Mouse (Mus musculus) left cerebral cortex, adult 9 months (tissue): ENCODE data around the gene Gm42906.

Source experiments
- DNase-seq, 2 experiments: peaks; one replicate each; pipeline ENCODE4 v3.0.0; 2022; ENCODE audit warnings: low spot score in 2 of 2

Gm42906 gene

GRCm38 (mm10) chr5:151069569-151069968, 358.4 kb downstream of the Gm42906 start:
- DNase-seq = peak in 1 of 2 experiments; percentile 22

GRCm38 (mm10) chr5:151066016-151066415, 361.9 kb downstream of the Gm42906 start:
- DNase-seq = no peak

- DNase-seq = no peak
Observed at GRCm38 (mm10) chr5:151065228-151065627, 362.7 kb downstream of the Gm42906 start.

- no peak for DNase-seq
Observed at GRCm38 (mm10) chr5:151061942-151062341, 366.0 kb downstream of the Gm42906 start.

- DNase-seq = no peak
Observed at GRCm38 (mm10) chr5:151060476-151060875, 367.5 kb downstream of the Gm42906 start.

GRCm38 (mm10) chr5:151059772-151060171, 368.2 kb downstream of the Gm42906 start:
- DNase-seq = peak in 1 of 2 experiments; percentile 74

GRCm38 (mm10) chr5:151059352-151059751, 368.6 kb downstream of the Gm42906 start:
- DNase-seq = no peak

GRCm38 (mm10) chr5:151057716-151058115, 370.2 kb downstream of the Gm42906 start:
- DNase-seq = no peak

GRCm38 (mm10) chr5:151056920-151057294, 371.1 kb downstream of the Gm42906 start:
- no peak for DNase-seq

GRCm38 (mm10) chr5:151056255-151056919, 371.6 kb downstream of the Gm42906 start:
- DNase-seq = peak in 1 of 2 experiments; percentile 48

- no peak for DNase-seq
Observed at GRCm38 (mm10) chr5:151055426-151056090, 372.4 kb downstream of the Gm42906 start.

- no peak for DNase-seq
Observed at GRCm38 (mm10) chr5:151054743-151055114, 373.2 kb downstream of the Gm42906 start.

GRCm38 (mm10) chr5:151054100-151054742, 373.7 kb downstream of the Gm42906 start:
- DNase-seq = no peak

GRCm38 (mm10) chr5:151053190-151053589, 374.8 kb downstream of the Gm42906 start:
- DNase-seq = no peak

GRCm38 (mm10) chr5:151052331-151052730, 375.6 kb downstream of the Gm42906 start:
- no peak for DNase-seq

- DNase-seq = no peak
Observed at GRCm38 (mm10) chr5:151047488-151047887, 380.5 kb downstream of the Gm42906 start.

GRCm38 (mm10) chr5:151046917-151047316, 381.0 kb downstream of the Gm42906 start:
- no peak for DNase-seq

- DNase-seq = no peak
Observed at GRCm38 (mm10) chr5:151046131-151046530, 381.8 kb downstream of the Gm42906 start.

- no peak for DNase-seq
Observed at GRCm38 (mm10) chr5:151042911-151043310, 385.1 kb downstream of the Gm42906 start.

- no peak for DNase-seq
Observed at GRCm38 (mm10) chr5:151037871-151038270, 390.1 kb downstream of the Gm42906 start.

- DNase-seq = no peak
Observed at GRCm38 (mm10) chr5:151034715-151035512, 393.0 kb downstream of the Gm42906 start.

GRCm38 (mm10) chr5:151028906-151029305, 399.1 kb downstream of the Gm42906 start:
- no peak for DNase-seq
